Mouse (Mus musculus) CH12.LX (cell line): ENCODE results near the gene Gstt2. TPM values are rescaled to one million over a fixed set of nuclear protein-coding genes. Genes with fewer than 3 reads are reported as not detected.

Experiments used
- DNase-seq: peaks from one replicate; pipeline ENCODE4 v3.0.0-alpha.2; 2013; ENCODE audit errors: extremely low read depth
- H3K27ac ChIP-seq: 2 replicates; pipeline ENCODE4 v1.5.1; 2012; ENCODE audit warnings: low read depth, mild to moderate bottlenecking, control low read depth, moderate library complexity; ENCODE audit not compliant: insufficient read depth
- H3K27me3 ChIP-seq: replicated peaks from 2 replicates; pipeline ENCODE3; 2012; ENCODE audit warnings: inconsistent platforms
- H3K36me3 ChIP-seq, 2 experiments: replicated peaks in 1 of 2; 2 replicates each; pipeline versions ENCODE3 to v1.6.1; 2012; ENCODE audit warnings: inconsistent platforms in 1 of 2, low read length in 1 of 2, mild to moderate bottlenecking in 1 of 2, mixed read lengths in 1 of 2, moderate library complexity in 1 of 2; ENCODE audit not compliant: control insufficient read depth in 1 of 2, insufficient read depth in 1 of 2
- H3K4me1 ChIP-seq, 2 experiments: 2 replicates each; pipeline ENCODE4 v1.6.1; 2012; ENCODE audit warnings: inconsistent platforms in 1 of 2, moderate library complexity in 1 of 2; ENCODE audit not compliant: insufficient read depth in 2 of 2, control insufficient read depth in 1 of 2
- H3K4me2 ChIP-seq: 2 replicates; pipeline ENCODE4 v1.6.1; 2012; ENCODE audit warnings: low read depth, mild to moderate bottlenecking, control low read depth; ENCODE audit not compliant: poor library complexity, insufficient read depth, severe bottlenecking
- H3K4me3 ChIP-seq, 3 experiments: fragments of 150-350 bp in 1 of 3; sonication (generic) in 1 of 3; replicated peaks in 1 of 3; 2 replicates each; pipeline versions ENCODE3 to v1.5.1; 2011 to 2012; ENCODE audit warnings: low read depth in 2 of 3, low read length in 2 of 3, mild to moderate bottlenecking in 2 of 3, moderate library complexity in 2 of 3, control low read depth in 1 of 3, improper control_type of control experiment in 1 of 3, inconsistent platforms in 1 of 3, mixed read lengths in 1 of 3; ENCODE audit not compliant: poor library complexity in 1 of 3
- H3K79me2 ChIP-seq: replicated peaks from 2 replicates; pipeline ENCODE4 v1.6.1; 2012; ENCODE audit warnings: mild to moderate bottlenecking, moderate library complexity; ENCODE audit not compliant: control insufficient read depth, poor library complexity, insufficient read depth, severe bottlenecking; ENCODE audit errors: extremely low read depth
- H3K9ac ChIP-seq: 2 replicates; pipeline ENCODE4 v1.6.1; 2012; ENCODE audit warnings: low read depth, mild to moderate bottlenecking, control low read depth, moderate library complexity; ENCODE audit not compliant: insufficient read depth
- H3K9me3 ChIP-seq: replicated peaks from 2 replicates; pipeline ENCODE3; 2012; ENCODE audit warnings: low read length, inconsistent platforms, mixed read lengths
- BHLHE40 ChIP-seq: IDR thresholded peaks from 2 replicates; pipeline ENCODE4 v1.6.1; 2011; ENCODE audit warnings: mild to moderate bottlenecking, low read depth, low read length, improper control_type of control experiment
- EP300 ChIP-seq: IDR thresholded peaks from 2 replicates; pipeline ENCODE4 v1.6.1; 2011; ENCODE audit warnings: low read length, improper control_type of control experiment
- ETS1 ChIP-seq: conservative IDR thresholded peaks from 2 replicates; pipeline ENCODE4 v1.6.1; 2012; ENCODE audit warnings: low read depth, mild to moderate bottlenecking, inconsistent platforms, low read length, improper control_type of control experiment, moderate library complexity
- GABPA ChIP-seq: IDR thresholded peaks from 2 replicates; pipeline ENCODE4 v1.6.1; 2012; ENCODE audit warnings: low read depth, low read length, improper control_type of control experiment, inconsistent platforms; ENCODE audit not compliant: insufficient replicate concordance
- HCFC1 ChIP-seq: IDR thresholded peaks from 2 replicates; pipeline ENCODE4 v1.6.1; 2012; ENCODE audit warnings: low read depth, mild to moderate bottlenecking, inconsistent platforms, low read length, improper control_type of control experiment
- MAFK ChIP-seq: IDR thresholded peaks from 2 replicates; pipeline ENCODE4 v1.6.1; 2011; ENCODE audit warnings: low read length, improper control_type of control experiment; ENCODE audit not compliant: insufficient replicate concordance
- MAX ChIP-seq: IDR thresholded peaks from 2 replicates; pipeline ENCODE4 v1.6.1; 2011; ENCODE audit warnings: low read length, improper control_type of control experiment
- MEF2A ChIP-seq: IDR thresholded peaks from 2 replicates; pipeline ENCODE4 v1.6.1; 2014; ENCODE audit warnings: low read depth, mild to moderate bottlenecking, inconsistent platforms, low read length, improper control_type of control experiment, borderline replicate concordance
- NRF1 ChIP-seq: IDR thresholded peaks from 2 replicates; pipeline ENCODE4 v1.6.1; 2014; ENCODE audit warnings: low read depth, mild to moderate bottlenecking, inconsistent platforms, low read length, improper control_type of control experiment, moderate library complexity
- SIN3A ChIP-seq: IDR thresholded peaks from 2 replicates; pipeline ENCODE4 v1.6.1; 2012; ENCODE audit warnings: low read length, improper control_type of control experiment, inconsistent platforms
- SMC3 ChIP-seq: IDR thresholded peaks from 2 replicates; pipeline ENCODE4 v1.6.1; 2011; ENCODE audit warnings: low read depth, low read length, improper control_type of control experiment
- TCF12 ChIP-seq: IDR thresholded peaks from 2 replicates; pipeline ENCODE4 v1.6.1; 2014; ENCODE audit warnings: low read depth, mild to moderate bottlenecking, inconsistent platforms, low read length, improper control_type of control experiment
- USF2 ChIP-seq: conservative IDR thresholded peaks from 2 replicates; pipeline ENCODE4 v1.6.1; 2011; ENCODE audit warnings: low read depth, low read length, improper control_type of control experiment
- ZC3H11A ChIP-seq: IDR thresholded peaks from 2 replicates; pipeline ENCODE4 v1.6.1; 2012; ENCODE audit warnings: low read depth, mild to moderate bottlenecking, inconsistent platforms, low read length, improper control_type of control experiment
- ZMIZ1 ChIP-seq: IDR thresholded peaks from 2 replicates; pipeline ENCODE4 v1.6.1; 2012; ENCODE audit warnings: low read depth, mild to moderate bottlenecking, inconsistent platforms, low read length, improper control_type of control experiment
- dilution Hi-C: fragments of 300-500 bp; cut with MboI; formaldehyde crosslinking; loops from 2 replicates; pipeline ENCODE4 v1.14.3; 2020; ENCODE audit warnings: low sequenced_read_pairs; ENCODE audit not compliant: extremely low pct_unique_long_range_greater_than_20kb, extremely low pct_ligation_motif_present
- in situ Hi-C: fragments of 300-500 bp; cut with MboI; formaldehyde crosslinking; loops from 3 replicates; pipeline ENCODE4 v1.14.3; 2019; ENCODE audit warnings: low sequenced_read_pairs, low pct_ligation_motif_present, low pct_unique_long_range_greater_than_20kb, mixed read lengths
- polyA plus RNA-seq: library from polyadenylated mRNA; unstranded; fragments of >175 nt; gene quantifications from 2 replicates; pipeline ENCODE4 v1.2.1, GENCODE M21; 2012; ENCODE audit warnings: low read depth; ENCODE audit not compliant: insufficient read length
- total RNA-seq, 2 experiments: library from RNA; depleted of rRNA; stranded (reverse); fragments of 300-350 nt in 1 of 2; fragments of >200 nt in 1 of 2; gene quantifications; 2 replicates each; pipeline ENCODE4 v1.2.3; 2012 to 2014

Gstt2 gene
- total and polyA plus RNA-seq, 3 experiments = 126 to 253 (median 197) TPM

GRCm38 (mm10) chr10:75855416-75855981 is 18.3 kb upstream of the Gstt2 start:
- H3K79me2 ChIP-seq = peaks cover 8% of the 10 kb centered on the region
- peaks cover 8 to 21% of the 10 kb centered on the region in 2 experiments; a peak in 3 of 4 replicates for H3K4me1 ChIP-seq
- H3K27ac ChIP-seq = no peak overlapping the region
- dilution Hi-C loops = no loop called here
- H3K4me3 ChIP-seq = no peak overlapping the region
- H3K9ac ChIP-seq = no peak overlapping the region
- DNase-seq = no peak
- in situ Hi-C loops = loop anchor here (10.0 kb wide), 1 partner anchor 111 kb away; no protein-coding TSS in a partner anchor
- TF ChIP-seq SIN3A (no peak), MEF2A (no peak), ETS1 (no peak), GABPA (no peak), HCFC1 (no peak), ZC3H11A (no peak), MAFK (no peak), SMC3 (no peak), USF2 (no peak), EP300 (no peak), NRF1 (no peak)
- TF ChIP-seq, all 38 proteins: peak for 0
- Histone ChIP-seq H3K4me2 (no peak overlapping the region), H3K36me3 (peaks cover 15 to 42% of the 10 kb centered on the region in 2 experiments), H3K9me3 (peaks cover 4% of the 10 kb centered on the region), H3K27me3 (no peaks in the 10 kb centered on the region)

GRCm38 (mm10) chr10:75854791-75855190 is 17.6 kb upstream of the Gstt2 start:
- peaks cover 15 to 42% of the 10 kb centered on the region in 2 experiments for H3K36me3 ChIP-seq
- no peak overlapping the region for H3K4me2 ChIP-seq
- TF ChIP-seq ZMIZ1 (no peak), MEF2A (no peak), BHLHE40 (no peak), SIN3A (no peak), TCF12 (no peak), MAX (no peak)
- H3K27ac ChIP-seq = no peak overlapping the region
- dilution Hi-C loops (no loop called here), in situ Hi-C loops (loop anchor here (10.0 kb wide), 1 partner anchor 110 kb away; no protein-coding TSS in a partner anchor)
- peaks cover 8 to 18% of the 10 kb centered on the region in 2 experiments; a peak in 3 of 4 replicates for H3K4me1 ChIP-seq
- peaks cover 4% of the 10 kb centered on the region for H3K9me3 ChIP-seq
- H3K79me2 ChIP-seq = peaks cover 8% of the 10 kb centered on the region
- H3K9ac ChIP-seq = no peak overlapping the region
- H3K27me3 ChIP-seq = no peaks in the 10 kb centered on the region
- no peak overlapping the region for H3K4me3 ChIP-seq
- no peak for DNase-seq
